Mouse (Mus musculus): Measurements from ENCODE around the gene 2410131K14Rik. TPM values are rescaled to one million over a fixed set of nuclear protein-coding genes. Genes with fewer than 3 reads are reported as not detected.

Gene 2410131K14Rik
- total and polyA plus RNA-seq, 3 experiments, result 7.8 to 9.8 (median 9.2) TPM

GRCm38 (mm10) chr5:118204675-118205440, 40.2 kb upstream of the 2410131K14Rik start:
- H3K27ac ChIP-seq (ENCODE audit: insufficient read depth, low read depth), result no peak overlapping the region
- dilution Hi-C loops (cut with MboI; ENCODE audit: extremely low pct_ligation_motif_present, extremely low pct_unique_long_range_greater_than_20kb, low sequenced_read_pairs), result no loop called here
- H3K9ac ChIP-seq (ENCODE audit: insufficient read depth, low read depth), result no peak overlapping the region
- in situ Hi-C loops (cut with MboI; ENCODE audit: low pct_ligation_motif_present, low pct_unique_long_range_greater_than_20kb, low sequenced_read_pairs), result no loop called here
- no peak for DNase-seq (ENCODE audit: extremely low read depth)
- peaks cover 0 to 25% of the 10 kb centered on the region in 2 experiments for H3K36me3 ChIP-seq (replicated peaks in 1 of 2; ENCODE audit: control insufficient read depth in 1 of 2, insufficient read depth in 1 of 2, low read length in 1 of 2)
- no peak overlapping the region for H3K4me2 ChIP-seq (ENCODE audit: insufficient read depth, low read depth, poor library complexity, severe bottlenecking)
- no peaks in the 10 kb centered on the region for H3K79me2 ChIP-seq (replicated peaks; ENCODE audit: control insufficient read depth, extremely low read depth, insufficient read depth, poor library complexity, severe bottlenecking)
- TF ChIP-seq RCOR1 (conservative IDR thresholded peaks at IDR 0.05; ENCODE audit: low read depth, low read length) (no peak), POLR2A (IDR thresholded peaks at IDR 0.05; ENCODE audit: low read depth, low read length) (no peak), ETS1 (conservative IDR thresholded peaks at IDR 0.05; ENCODE audit: low read depth, low read length) (no peak), KAT2A (IDR thresholded peaks at IDR 0.05; ENCODE audit: insufficient replicate concordance, low read length) (no peak), ZC3H11A (IDR thresholded peaks at IDR 0.05; ENCODE audit: low read depth, low read length) (no peak), USF2 (conservative IDR thresholded peaks at IDR 0.05; ENCODE audit: low read depth, low read length) (no peak), MYC (IDR thresholded peaks at IDR 0.05; ENCODE audit: low read depth, low read length) (no peak), JUN (IDR thresholded peaks at IDR 0.05; ENCODE audit: insufficient read depth, low read depth, low read length) (no peak), SIN3A (IDR thresholded peaks at IDR 0.05; ENCODE audit: low read length) (no peak), IRF4 (IDR thresholded peaks at IDR 0.05; ENCODE audit: low read depth, low read length) (no peak), MAZ (IDR thresholded peaks at IDR 0.05; ENCODE audit: low read depth, low read length) (no peak), HCFC1 (IDR thresholded peaks at IDR 0.05; ENCODE audit: low read depth, low read length) (no peak), NRF1 (IDR thresholded peaks at IDR 0.05; ENCODE audit: low read depth, low read length) (no peak), PAX5 (IDR thresholded peaks at IDR 0.05; ENCODE audit: low read length) (no peak), CHD2 (IDR thresholded peaks at IDR 0.05; ENCODE audit: low read length) (no peak), RAD21 (IDR thresholded peaks at IDR 0.05; ENCODE audit: low read depth, low read length) (no peak)
- no peak overlapping the region for H3K4me3 ChIP-seq (replicated peaks in 1 of 3; ENCODE audit: low read depth in 2 of 3, low read length in 2 of 3, poor library complexity in 1 of 3)
- H3K4me1 ChIP-seq (ENCODE audit: control insufficient read depth in 1 of 2, insufficient read depth in 2 of 2), result no peaks in the 10 kb centered on the region
- no peaks in the 10 kb centered on the region for H3K27me3 ChIP-seq (replicated peaks)
- H3K9me3 ChIP-seq (replicated peaks; ENCODE audit: low read length), result no peaks in the 10 kb centered on the region

GRCm38 (mm10) chr5:118205852-118206251, 39.2 kb upstream of the 2410131K14Rik start:
- Histone ChIP-seq H3K9me3 (replicated peaks; ENCODE audit: low read length) (no peaks in the 10 kb centered on the region), H3K4me2 (ENCODE audit: insufficient read depth, low read depth, poor library complexity, severe bottlenecking) (no peak overlapping the region), H3K79me2 (replicated peaks; ENCODE audit: control insufficient read depth, extremely low read depth, insufficient read depth, poor library complexity, severe bottlenecking) (no peaks in the 10 kb centered on the region), H3K27me3 (replicated peaks) (no peaks in the 10 kb centered on the region), H3K4me3 (replicated peaks in 1 of 3; ENCODE audit: low read depth in 2 of 3, low read length in 2 of 3, poor library complexity in 1 of 3) (no peak overlapping the region), H3K9ac (ENCODE audit: insufficient read depth, low read depth) (no peak overlapping the region), H3K4me1 (ENCODE audit: control insufficient read depth in 1 of 2, insufficient read depth in 2 of 2) (no peaks in the 10 kb centered on the region), H3K36me3 (replicated peaks in 1 of 2; ENCODE audit: control insufficient read depth in 1 of 2, insufficient read depth in 1 of 2, low read length in 1 of 2) (peaks cover 0 to 20% of the 10 kb centered on the region in 2 experiments), H3K27ac (ENCODE audit: insufficient read depth, low read depth) (no peak overlapping the region)
- no peak for DNase-seq (ENCODE audit: extremely low read depth)
- no peak for TF ChIP-seq ZKSCAN1 (IDR thresholded peaks at IDR 0.05; ENCODE audit: borderline replicate concordance, low read depth, low read length)
- no peak for TF ChIP-seq CTCF (conservative IDR thresholded peaks at IDR 0.05 in 1 of 2, IDR thresholded peaks at IDR 0.05 in 1 of 2; ENCODE audit: low read depth in 2 of 2, low read length in 2 of 2)
- no peak for TF ChIP-seq PAX5 (IDR thresholded peaks at IDR 0.05; ENCODE audit: low read length)
- TF ChIP-seq JUN (IDR thresholded peaks at IDR 0.05; ENCODE audit: insufficient read depth, low read depth, low read length), result no peak
- in situ Hi-C loops (cut with MboI; ENCODE audit: low pct_ligation_motif_present, low pct_unique_long_range_greater_than_20kb, low sequenced_read_pairs) (no loop called here), dilution Hi-C loops (cut with MboI; ENCODE audit: extremely low pct_ligation_motif_present, extremely low pct_unique_long_range_greater_than_20kb, low sequenced_read_pairs) (no loop called here)

Measured in CH12.LX (cell line).